Mouse (Mus musculus) left cerebral cortex, postnatal 36 days (tissue): ENCODE measurements around the gene Prkcb. TPM values are rescaled to one million over a fixed set of nuclear protein-coding genes. Genes with fewer than 3 reads are reported as not detected.

ENCODE experiments used
- DNase-seq, 2 experiments: peaks; one replicate each; pipeline ENCODE4 v3.0.0; 2021 to 2022; ENCODE audit warnings: low spot score in 2 of 2, mixed read lengths in 1 of 2
- intact Hi-C: fragments of 180-260 bp; cut with DNase I; formaldehyde crosslinking; loops from one replicate; pipeline ENCODE4 v1.15.1; 2025
- total RNA-seq, 2 experiments: library from RNA; stranded (reverse); gene quantifications; 2 replicates each; pipeline ENCODE4 v1.2.3; 2021

Gene Prkcb
- total RNA-seq, 2 experiments from 2014 or later, result 978 to 1,072 TPM

- no peak for DNase-seq
- intact Hi-C loops, result no loop called here
Observed at GRCm38 (mm10) chr7:122418551-122418950, 130.0 kb downstream of the Prkcb start.

- intact Hi-C loops, result no loop called here
- DNase-seq, result no peak
Observed at GRCm38 (mm10) chr7:122423816-122424215, 135.3 kb downstream of the Prkcb start.

GRCm38 (mm10) chr7:122429134-122429533 is 140.6 kb downstream of the Prkcb start:
- no peak for DNase-seq
- intact Hi-C loops, result no loop called here

GRCm38 (mm10) chr7:122432401-122432800 is 143.8 kb downstream of the Prkcb start:
- DNase-seq, result no peak
- intact Hi-C loops, result loop anchor here (5.0 kb wide), 1 partner anchor 140 kb away; no protein-coding TSS in a partner anchor

GRCm38 (mm10) chr7:122433377-122433776 is 144.8 kb downstream of the Prkcb start:
- intact Hi-C loops, result loop anchor here (5.0 kb wide), 1 partner anchor 141 kb away; no protein-coding TSS in a partner anchor
- no peak for DNase-seq

- intact Hi-C loops, result loop anchor here (5.0 kb wide), 1 partner anchor 143 kb away; no protein-coding TSS in a partner anchor
- DNase-seq, result no peak
Observed at GRCm38 (mm10) chr7:122434941-122435340, 146.4 kb downstream of the Prkcb start.

GRCm38 (mm10) chr7:122435561-122435960 is 147.0 kb downstream of the Prkcb start:
- no peak for DNase-seq
- intact Hi-C loops, result no loop called here

GRCm38 (mm10) chr7:122437390-122437789 is 148.8 kb downstream of the Prkcb start:
- DNase-seq, result no peak
- intact Hi-C loops, result no loop called here

GRCm38 (mm10) chr7:122445056-122445455 is 156.5 kb downstream of the Prkcb start:
- intact Hi-C loops, result no loop called here

GRCm38 (mm10) chr7:122452671-122453070 is 164.1 kb downstream of the Prkcb start:
- intact Hi-C loops, result no loop called here
- DNase-seq, result no peak

More at GRCm38 (mm10) chr7:122445056-122445455, 156.5 kb downstream of the Prkcb start:
- DNase-seq, result no peak

- DNase-seq, result peak; percentile 77 to 82
- intact Hi-C loops, result loop anchor here (1.0 kb wide), 1 partner anchor 208 kb away; no protein-coding TSS in a partner anchor
Observed at GRCm38 (mm10) chr7:122459203-122459965, 170.8 kb downstream of the Prkcb start.

- intact Hi-C loops, result loop anchor here (5.0 kb wide), 1 partner anchor 263 kb away; no protein-coding TSS in a partner anchor
- DNase-seq, result no peak
Observed at GRCm38 (mm10) chr7:122460020-122460419, 171.5 kb downstream of the Prkcb start.

GRCm38 (mm10) chr7:122465823-122466549 is 177.4 kb downstream of the Prkcb start:
- DNase-seq, result no peak
- intact Hi-C loops, result no loop called here

- no peak for DNase-seq
- intact Hi-C loops, result no loop called here
Observed at GRCm38 (mm10) chr7:122466722-122467121, 178.2 kb downstream of the Prkcb start.

- no peak for DNase-seq
- intact Hi-C loops, result no loop called here
Observed at GRCm38 (mm10) chr7:122467831-122468230, 179.3 kb downstream of the Prkcb start.

- DNase-seq, result peak; percentile 64 to 68
- intact Hi-C loops, result loop anchor here (2.0 kb wide), 2 partner anchors 200 to 450 kb away; partner anchors contain the start of gene Cacng3
Observed at GRCm38 (mm10) chr7:122470370-122471280, 182.1 kb downstream of the Prkcb start.

GRCm38 (mm10) chr7:122472223-122472622 is 183.7 kb downstream of the Prkcb start:
- intact Hi-C loops, result no loop called here

GRCm38 (mm10) chr7:122475038-122475437 is 186.5 kb downstream of the Prkcb start:
- intact Hi-C loops, result no loop called here
- no peak for DNase-seq

More at GRCm38 (mm10) chr7:122472223-122472622, 183.7 kb downstream of the Prkcb start:
- DNase-seq, result no peak

GRCm38 (mm10) chr7:122476697-122477096 is 188.1 kb downstream of the Prkcb start:
- no peak for DNase-seq
- intact Hi-C loops, result no loop called here
